Mouse (Mus musculus) CH12.LX (cell line): Measurements from ENCODE around the gene Col4a2. TPM values are rescaled to one million over a fixed set of nuclear protein-coding genes. Genes with fewer than 3 reads are reported as not detected.

Source experiments
- DNase-seq: peaks from one replicate; pipeline ENCODE4 v3.0.0-alpha.2; 2013; ENCODE audit errors: extremely low read depth
- H3K27ac ChIP-seq: 2 replicates; pipeline ENCODE4 v1.5.1; 2012; ENCODE audit warnings: low read depth, mild to moderate bottlenecking, control low read depth, moderate library complexity; ENCODE audit not compliant: insufficient read depth
- H3K27me3 ChIP-seq: replicated peaks from 2 replicates; pipeline ENCODE3; 2012; ENCODE audit warnings: inconsistent platforms
- H3K36me3 ChIP-seq, 2 experiments: replicated peaks in 1 of 2; 2 replicates each; pipeline versions ENCODE3 to v1.6.1; 2012; ENCODE audit warnings: inconsistent platforms in 1 of 2, low read length in 1 of 2, mild to moderate bottlenecking in 1 of 2, mixed read lengths in 1 of 2, moderate library complexity in 1 of 2; ENCODE audit not compliant: control insufficient read depth in 1 of 2, insufficient read depth in 1 of 2
- H3K4me1 ChIP-seq, 2 experiments: 2 replicates each; pipeline ENCODE4 v1.6.1; 2012; ENCODE audit warnings: inconsistent platforms in 1 of 2, moderate library complexity in 1 of 2; ENCODE audit not compliant: insufficient read depth in 2 of 2, control insufficient read depth in 1 of 2
- H3K4me2 ChIP-seq: 2 replicates; pipeline ENCODE4 v1.6.1; 2012; ENCODE audit warnings: low read depth, mild to moderate bottlenecking, control low read depth; ENCODE audit not compliant: poor library complexity, insufficient read depth, severe bottlenecking
- H3K4me3 ChIP-seq, 3 experiments: fragments of 150-350 bp in 1 of 3; sonication (generic) in 1 of 3; replicated peaks in 1 of 3; 2 replicates each; pipeline versions ENCODE3 to v1.5.1; 2011 to 2012; ENCODE audit warnings: low read depth in 2 of 3, low read length in 2 of 3, mild to moderate bottlenecking in 2 of 3, moderate library complexity in 2 of 3, control low read depth in 1 of 3, improper control_type of control experiment in 1 of 3, inconsistent platforms in 1 of 3, mixed read lengths in 1 of 3; ENCODE audit not compliant: poor library complexity in 1 of 3
- H3K79me2 ChIP-seq: replicated peaks from 2 replicates; pipeline ENCODE4 v1.6.1; 2012; ENCODE audit warnings: mild to moderate bottlenecking, moderate library complexity; ENCODE audit not compliant: control insufficient read depth, poor library complexity, insufficient read depth, severe bottlenecking; ENCODE audit errors: extremely low read depth
- H3K9ac ChIP-seq: 2 replicates; pipeline ENCODE4 v1.6.1; 2012; ENCODE audit warnings: low read depth, mild to moderate bottlenecking, control low read depth, moderate library complexity; ENCODE audit not compliant: insufficient read depth
- H3K9me3 ChIP-seq: replicated peaks from 2 replicates; pipeline ENCODE3; 2012; ENCODE audit warnings: low read length, inconsistent platforms, mixed read lengths
- BHLHE40 ChIP-seq: IDR thresholded peaks from 2 replicates; pipeline ENCODE4 v1.6.1; 2011; ENCODE audit warnings: mild to moderate bottlenecking, low read depth, low read length, improper control_type of control experiment
- CHD1 ChIP-seq: IDR thresholded peaks from 2 replicates; pipeline ENCODE4 v1.6.1; 2012; ENCODE audit warnings: low read depth, low read length, improper control_type of control experiment, inconsistent platforms
- CHD2 ChIP-seq: IDR thresholded peaks from 2 replicates; pipeline ENCODE4 v1.6.1; 2011; ENCODE audit warnings: low read length, improper control_type of control experiment
- E2F4 ChIP-seq: IDR thresholded peaks from 2 replicates; pipeline ENCODE4 v1.6.1; 2011; ENCODE audit warnings: low read depth, low read length, improper control_type of control experiment; ENCODE audit not compliant: insufficient replicate concordance
- ETS1 ChIP-seq: conservative IDR thresholded peaks from 2 replicates; pipeline ENCODE4 v1.6.1; 2012; ENCODE audit warnings: low read depth, mild to moderate bottlenecking, inconsistent platforms, low read length, improper control_type of control experiment, moderate library complexity
- GABPA ChIP-seq: IDR thresholded peaks from 2 replicates; pipeline ENCODE4 v1.6.1; 2012; ENCODE audit warnings: low read depth, low read length, improper control_type of control experiment, inconsistent platforms; ENCODE audit not compliant: insufficient replicate concordance
- HCFC1 ChIP-seq: IDR thresholded peaks from 2 replicates; pipeline ENCODE4 v1.6.1; 2012; ENCODE audit warnings: low read depth, mild to moderate bottlenecking, inconsistent platforms, low read length, improper control_type of control experiment
- JUND ChIP-seq: conservative IDR thresholded peaks from 2 replicates; pipeline ENCODE4 v1.6.1; 2011; ENCODE audit warnings: low read depth, low read length, improper control_type of control experiment
- KAT2A ChIP-seq: IDR thresholded peaks from 2 replicates; pipeline ENCODE4 v1.6.1; 2012; ENCODE audit warnings: low read length, improper control_type of control experiment, inconsistent platforms; ENCODE audit not compliant: insufficient replicate concordance
- MAFK ChIP-seq: IDR thresholded peaks from 2 replicates; pipeline ENCODE4 v1.6.1; 2011; ENCODE audit warnings: low read length, improper control_type of control experiment; ENCODE audit not compliant: insufficient replicate concordance
- MAX ChIP-seq: IDR thresholded peaks from 2 replicates; pipeline ENCODE4 v1.6.1; 2011; ENCODE audit warnings: low read length, improper control_type of control experiment
- MAZ ChIP-seq: IDR thresholded peaks from 2 replicates; pipeline ENCODE4 v1.6.1; 2012; ENCODE audit warnings: low read depth, mild to moderate bottlenecking, inconsistent platforms, low read length, improper control_type of control experiment, moderate library complexity
- MEF2A ChIP-seq: IDR thresholded peaks from 2 replicates; pipeline ENCODE4 v1.6.1; 2014; ENCODE audit warnings: low read depth, mild to moderate bottlenecking, inconsistent platforms, low read length, improper control_type of control experiment, borderline replicate concordance
- NELFE ChIP-seq: IDR thresholded peaks from 2 replicates; pipeline ENCODE4 v1.6.1; 2011; ENCODE audit warnings: low read depth, low read length, improper control_type of control experiment
- NRF1 ChIP-seq: IDR thresholded peaks from 2 replicates; pipeline ENCODE4 v1.6.1; 2014; ENCODE audit warnings: low read depth, mild to moderate bottlenecking, inconsistent platforms, low read length, improper control_type of control experiment, moderate library complexity
- PAX5 ChIP-seq: IDR thresholded peaks from 2 replicates; pipeline ENCODE4 v1.6.1; 2012; ENCODE audit warnings: low read length, inconsistent platforms, mixed read lengths
- POLR2AphosphoS2 ChIP-seq: IDR thresholded peaks from 2 replicates; pipeline ENCODE4 v1.6.1; 2011; ENCODE audit warnings: low read depth, low read length, improper control_type of control experiment
- RAD21 ChIP-seq: IDR thresholded peaks from 2 replicates; pipeline ENCODE4 v1.6.1; 2011; ENCODE audit warnings: low read depth, mild to moderate bottlenecking, low read length, improper control_type of control experiment, moderate library complexity
- SMC3 ChIP-seq: IDR thresholded peaks from 2 replicates; pipeline ENCODE4 v1.6.1; 2011; ENCODE audit warnings: low read depth, low read length, improper control_type of control experiment
- TCF12 ChIP-seq: IDR thresholded peaks from 2 replicates; pipeline ENCODE4 v1.6.1; 2014; ENCODE audit warnings: low read depth, mild to moderate bottlenecking, inconsistent platforms, low read length, improper control_type of control experiment
- UBTF ChIP-seq: IDR thresholded peaks from 2 replicates; pipeline ENCODE4 v1.6.1; 2012; ENCODE audit warnings: low read depth, mild to moderate bottlenecking, inconsistent platforms, low read length, improper control_type of control experiment, moderate library complexity
- USF2 ChIP-seq: conservative IDR thresholded peaks from 2 replicates; pipeline ENCODE4 v1.6.1; 2011; ENCODE audit warnings: low read depth, low read length, improper control_type of control experiment
- ZC3H11A ChIP-seq: IDR thresholded peaks from 2 replicates; pipeline ENCODE4 v1.6.1; 2012; ENCODE audit warnings: low read depth, mild to moderate bottlenecking, inconsistent platforms, low read length, improper control_type of control experiment
- ZKSCAN1 ChIP-seq: IDR thresholded peaks from 2 replicates; pipeline ENCODE4 v1.6.1; 2012; ENCODE audit warnings: low read depth, inconsistent platforms, low read length, improper control_type of control experiment, borderline replicate concordance
- ZMIZ1 ChIP-seq: IDR thresholded peaks from 2 replicates; pipeline ENCODE4 v1.6.1; 2012; ENCODE audit warnings: low read depth, mild to moderate bottlenecking, inconsistent platforms, low read length, improper control_type of control experiment
- dilution Hi-C: fragments of 300-500 bp; cut with MboI; formaldehyde crosslinking; loops from 2 replicates; pipeline ENCODE4 v1.14.3; 2020; ENCODE audit warnings: low sequenced_read_pairs; ENCODE audit not compliant: extremely low pct_unique_long_range_greater_than_20kb, extremely low pct_ligation_motif_present
- in situ Hi-C: fragments of 300-500 bp; cut with MboI; formaldehyde crosslinking; loops from 3 replicates; pipeline ENCODE4 v1.14.3; 2019; ENCODE audit warnings: low sequenced_read_pairs, low pct_ligation_motif_present, low pct_unique_long_range_greater_than_20kb, mixed read lengths
- polyA plus RNA-seq: library from polyadenylated mRNA; unstranded; fragments of >175 nt; gene quantifications from 2 replicates; pipeline ENCODE4 v1.2.1, GENCODE M21; 2012; ENCODE audit warnings: low read depth; ENCODE audit not compliant: insufficient read length
- total RNA-seq, 2 experiments: library from RNA; depleted of rRNA; stranded (reverse); fragments of 300-350 nt in 1 of 2; fragments of >200 nt in 1 of 2; gene quantifications; 2 replicates each; pipeline ENCODE4 v1.2.3; 2012 to 2014

Col4a2 gene
- total and polyA plus RNA-seq, 3 experiments: 0.04 to 0.07 TPM; not detected in 1

DNA sequence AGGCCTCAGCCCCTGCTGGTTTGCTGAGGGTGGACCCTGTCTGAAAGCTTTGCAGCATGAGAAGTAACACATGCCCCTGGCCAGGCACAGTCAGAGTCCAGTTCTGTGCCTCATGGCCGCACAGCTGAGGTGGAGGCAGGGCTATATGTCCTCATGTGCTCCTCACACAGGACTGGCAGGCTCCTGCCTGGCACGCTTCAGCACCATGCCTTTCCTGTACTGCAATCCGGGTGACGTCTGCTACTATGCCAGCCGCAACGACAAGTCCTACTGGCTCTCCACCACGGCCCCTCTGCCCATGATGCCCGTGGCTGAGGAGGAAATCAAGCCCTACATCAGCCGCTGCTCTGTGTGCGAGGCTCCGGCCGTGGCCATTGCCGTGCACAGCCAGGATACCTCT is 133.2 kb downstream of the Col4a2 start:
- no peak for DNase-seq
- H3K4me3 ChIP-seq: no peak overlapping the region
- dilution Hi-C loops: no loop called here

DNA sequence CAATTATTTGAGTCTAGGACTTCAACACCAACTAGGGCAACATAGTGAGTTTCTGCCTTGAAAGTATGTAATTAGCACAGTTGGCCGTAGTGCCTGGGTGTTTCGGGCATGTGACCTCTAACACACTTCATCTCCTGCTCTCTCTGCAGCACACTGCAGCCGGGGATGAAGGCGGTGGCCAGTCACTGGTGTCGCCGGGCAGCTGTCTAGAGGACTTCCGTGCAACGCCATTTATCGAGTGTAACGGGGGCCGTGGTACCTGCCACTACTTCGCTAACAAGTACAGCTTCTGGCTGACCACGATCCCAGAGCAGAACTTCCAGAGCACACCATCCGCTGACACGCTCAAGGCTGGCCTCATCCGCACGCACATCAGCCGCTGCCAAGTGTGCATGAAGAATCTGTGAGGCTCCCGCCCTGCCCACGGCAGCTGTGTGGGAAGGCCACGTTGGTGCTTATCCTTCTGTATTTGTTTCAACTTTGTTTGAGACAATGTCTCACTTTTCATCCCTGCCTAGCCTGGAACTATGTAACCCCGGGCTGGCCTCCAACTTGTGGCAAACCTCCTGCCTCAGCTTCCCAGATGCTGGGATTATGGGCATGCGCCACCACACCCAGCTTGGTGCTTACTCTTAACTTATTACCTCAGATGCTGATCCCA is 135.4 kb downstream of the Col4a2 start:
- Histone ChIP-seq H3K4me3 (no peak overlapping the region), H3K36me3 (peaks cover 0 to 6% of the 10 kb centered on the region in 2 experiments), H3K27me3 (no peaks in the 10 kb centered on the region), H3K4me2 (no peak overlapping the region), H3K4me1 (peaks cover 21 to 26% of the 10 kb centered on the region in 2 experiments), H3K27ac (no peak overlapping the region), H3K9me3 (no peaks in the 10 kb centered on the region), H3K9ac (no peak overlapping the region), H3K79me2 (no peaks in the 10 kb centered on the region)
- dilution Hi-C loops (no loop called here), in situ Hi-C loops (loop anchor here (10.0 kb wide), 1 partner anchor 97 kb away; no protein-coding TSS in a partner anchor)
- DNase-seq: no peak
- TF ChIP-seq SMC3: no peak
- TF ChIP-seq MEF2A: no peak
- TF ChIP-seq CHD2: no peak
- no peak for TF ChIP-seq POLR2AphosphoS2
- TF ChIP-seq NELFE: no peak
- TF ChIP-seq UBTF: no peak
- no peak for TF ChIP-seq MAX
- TF ChIP-seq ETS1: no peak
- TF ChIP-seq MAFK: no peak
- no peak for TF ChIP-seq BHLHE40
- TF ChIP-seq ZC3H11A: no peak
- TF ChIP-seq CHD1: no peak
- no peak for TF ChIP-seq USF2
- TF ChIP-seq E2F4: no peak
- no peak for TF ChIP-seq HCFC1
- no peak for TF ChIP-seq KAT2A
- TF ChIP-seq PAX5: no peak

More for the DNA sequence above, 133.2 kb downstream of the Col4a2 start:
- Histone ChIP-seq H3K9ac (no peak overlapping the region), H3K36me3 (peaks cover 0 to 6% of the 10 kb centered on the region in 2 experiments), H3K9me3 (no peaks in the 10 kb centered on the region), H3K27me3 (no peaks in the 10 kb centered on the region), H3K27ac (no peak overlapping the region), H3K4me1 (peaks cover 12 to 17% of the 10 kb centered on the region in 2 experiments), H3K4me2 (no peak overlapping the region), H3K79me2 (no peaks in the 10 kb centered on the region)
- no peak for TF ChIP-seq E2F4
- no peak for TF ChIP-seq GABPA
- no peak for TF ChIP-seq RAD21
- TF ChIP-seq MAFK: no peak
- no peak for TF ChIP-seq NRF1
- TF ChIP-seq ZKSCAN1: no peak
- TF ChIP-seq UBTF: no peak
- TF ChIP-seq MAX: no peak
- TF ChIP-seq ZMIZ1: no peak
- TF ChIP-seq TCF12: no peak
- no peak for TF ChIP-seq JUND
- TF ChIP-seq BHLHE40: no peak
- TF ChIP-seq MAZ: no peak
- TF ChIP-seq USF2: no peak
- in situ Hi-C loops: loop anchor here (10.0 kb wide), 1 partner anchor 99 kb away; no protein-coding TSS in a partner anchor
